Mouse (Mus musculus): ENCODE results near the gene Antxr2. TPM values are rescaled to one million over a fixed set of nuclear protein-coding genes. Genes with fewer than 3 reads are reported as not detected.

Antxr2 gene
- total and polyA plus RNA-seq, 3 experiments: 4.3 to 5.0 TPM; not detected in 1

DNA sequence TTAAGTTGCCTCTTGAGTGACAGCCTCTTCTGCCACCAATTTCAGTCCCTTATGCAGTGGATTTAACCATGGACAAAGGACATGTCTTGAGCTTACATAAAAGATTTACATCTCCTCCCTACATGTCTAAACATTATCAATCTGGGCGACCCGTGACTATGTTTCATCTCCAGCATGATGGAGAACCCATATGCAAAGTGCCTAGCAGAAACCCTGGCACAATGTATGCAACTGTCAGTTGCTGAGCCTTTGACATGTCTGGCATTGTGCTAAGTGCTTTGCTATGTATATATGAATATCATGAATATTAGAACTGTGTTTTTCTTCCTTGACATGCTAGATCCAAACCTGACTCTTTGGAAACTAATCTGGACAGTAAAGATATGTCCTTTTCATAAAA is 4.9 kb downstream of the Antxr2 start:
- TF ChIP-seq EP300 (IDR thresholded peaks at IDR 0.05; ENCODE audit: low read depth in 1 of 2, low read length in 2 of 2): no peak
- TF ChIP-seq MAFK (IDR thresholded peaks at IDR 0.05; ENCODE audit: borderline replicate concordance, low read depth, low read length): no peak

DNA sequence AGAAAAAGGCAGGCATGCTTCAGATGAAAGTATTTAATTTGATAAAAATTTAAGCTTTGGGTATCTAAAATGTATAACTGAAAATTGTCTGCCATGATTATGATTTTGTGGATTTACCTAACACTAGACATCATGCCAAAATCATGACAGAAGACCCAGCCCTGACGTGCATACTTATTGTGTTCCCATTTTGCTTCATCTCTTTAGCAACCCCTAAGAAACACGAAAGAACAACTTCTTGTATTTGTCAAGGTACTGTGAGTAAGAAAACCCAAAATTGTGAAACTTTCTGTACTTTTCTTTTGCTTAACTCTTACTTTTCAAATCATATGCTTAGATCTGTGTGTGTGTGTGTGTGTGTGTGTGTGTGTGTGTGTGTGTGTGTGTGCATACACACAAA is 6.3 kb downstream of the Antxr2 start:
- Histone ChIP-seq H3K4me3 (ENCODE audit: control insufficient read depth in 1 of 2, insufficient read depth in 1 of 2, low read depth in 2 of 2, low read length in 2 of 2) (no peak overlapping the region), H3K9me3 (replicated peaks; ENCODE audit: insufficient read depth, low read length) (no peaks in the 10 kb centered on the region), H3K9ac (ENCODE audit: control insufficient read depth, low read depth, low read length, poor library complexity, severe bottlenecking) (no peak overlapping the region), H3K4me1 (ENCODE audit: control insufficient read depth in 1 of 2, insufficient read depth in 2 of 2, low read length in 2 of 2) (peaks cover 12 to 14% of the 10 kb centered on the region in 2 experiments), H3K79me2 (ENCODE audit: control insufficient read depth, insufficient read depth, low read length, poor library complexity) (0 out of 2 replicates have a peak, but pooled peaks cover 2% of the 10 kb centered on the region), H3K36me3 (ENCODE audit: control insufficient read depth in 1 of 2, insufficient read depth in 2 of 2, low read length in 2 of 2) (peaks cover 0 to 22% of the 10 kb centered on the region in 2 experiments; a peak in 2 of 4 replicates), H3K27ac (ENCODE audit: control insufficient read depth, low read depth, low read length) (no peak overlapping the region), H3K27me3 (ENCODE audit: control insufficient read depth in 1 of 2, insufficient read depth in 2 of 2, low read length in 2 of 2) (no peaks in the 10 kb centered on the region)
- DNase-seq (ENCODE audit: low read depth, low spot score): no peak
- no peak for TF ChIP-seq ZMIZ1 (IDR thresholded peaks at IDR 0.05; ENCODE audit: low read depth, low read length)
- no peak for TF ChIP-seq MYB (IDR thresholded peaks at IDR 0.05; ENCODE audit: low read depth, low read length)
- no peak for TF ChIP-seq MAZ (IDR thresholded peaks at IDR 0.05; ENCODE audit: low read depth, low read length)
- no peak for TF ChIP-seq CTCF (IDR thresholded peaks at IDR 0.05 in 2 of 3, conservative IDR thresholded peaks at IDR 0.05 in 1 of 3; ENCODE audit: control insufficient read depth in 1 of 3, insufficient read depth in 1 of 3, low read depth in 2 of 3, low read length in 3 of 3, poor library complexity in 1 of 3, severe bottlenecking in 1 of 3)
- TF ChIP-seq BHLHE40 (IDR thresholded peaks at IDR 0.05; ENCODE audit: borderline replicate concordance, low read depth, low read length): no peak
- no peak for TF ChIP-seq KAT2A (conservative IDR thresholded peaks at IDR 0.05; ENCODE audit: low read depth, low read length)
- TF ChIP-seq TCF12 (IDR thresholded peaks at IDR 0.05; ENCODE audit: low read depth, low read length): no peak
- no peak for TF ChIP-seq TAL1 (IDR thresholded peaks at IDR 0.05; ENCODE audit: low read length)
- no peak for TF ChIP-seq MAFK (IDR thresholded peaks at IDR 0.05; ENCODE audit: borderline replicate concordance, low read depth, low read length)
- TF ChIP-seq GATA1 (IDR thresholded peaks at IDR 0.05; ENCODE audit: low read depth, low read length): no peak
- no peak for TF ChIP-seq POLR2A (IDR thresholded peaks at IDR 0.05; ENCODE audit: control insufficient read depth in 1 of 2, insufficient read depth in 1 of 2, low read depth in 1 of 2, low read length in 2 of 2, poor library complexity in 1 of 2)
- TF ChIP-seq RAD21 (IDR thresholded peaks at IDR 0.05; ENCODE audit: low read depth, low read length): no peak
- TF ChIP-seq ETS1 (IDR thresholded peaks at IDR 0.05; ENCODE audit: low read depth, low read length): no peak
- TF ChIP-seq E2F4 (IDR thresholded peaks at IDR 0.05; ENCODE audit: borderline replicate concordance, low read depth, low read length): no peak

More for the DNA sequence above, 4.9 kb downstream of the Antxr2 start:
- Histone ChIP-seq H3K27ac (ENCODE audit: control insufficient read depth, low read depth, low read length) (no peak overlapping the region), H3K79me2 (ENCODE audit: control insufficient read depth, insufficient read depth, low read length, poor library complexity) (peaks cover 7% of the 10 kb centered on the region), H3K4me3 (ENCODE audit: control insufficient read depth in 1 of 2, insufficient read depth in 1 of 2, low read depth in 2 of 2, low read length in 2 of 2) (no peak overlapping the region), H3K9ac (ENCODE audit: control insufficient read depth, low read depth, low read length, poor library complexity, severe bottlenecking) (no peak overlapping the region), H3K4me1 (ENCODE audit: control insufficient read depth in 1 of 2, insufficient read depth in 2 of 2, low read length in 2 of 2) (peaks cover 12 to 14% of the 10 kb centered on the region in 2 experiments), H3K9me3 (replicated peaks; ENCODE audit: insufficient read depth, low read length) (no peaks in the 10 kb centered on the region), H3K36me3 (ENCODE audit: control insufficient read depth in 1 of 2, insufficient read depth in 2 of 2, low read length in 2 of 2) (peaks cover 0 to 22% of the 10 kb centered on the region in 2 experiments; a peak in 2 of 4 replicates), H3K27me3 (ENCODE audit: control insufficient read depth in 1 of 2, insufficient read depth in 2 of 2, low read length in 2 of 2) (no peaks in the 10 kb centered on the region)
- no peak for DNase-seq (ENCODE audit: low read depth, low spot score)

DNA sequence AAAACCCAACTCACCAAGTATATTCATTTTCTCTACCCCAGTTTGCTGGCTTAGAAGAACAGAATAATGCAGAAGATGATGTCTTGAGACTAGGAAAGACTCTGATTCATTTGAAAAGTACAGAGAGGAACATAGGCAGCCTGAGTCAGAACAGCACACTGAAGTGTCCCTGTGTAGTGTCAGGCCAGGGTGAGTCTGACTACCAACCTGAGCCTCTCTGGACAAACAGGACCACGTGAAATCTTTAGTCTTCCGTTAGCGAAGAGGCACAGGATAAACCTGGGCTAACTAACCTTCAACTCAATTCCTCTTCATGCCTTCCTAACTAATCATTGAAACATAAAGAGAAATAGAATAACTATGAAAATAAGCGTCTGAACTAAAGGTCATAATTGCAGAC is 9.3 kb downstream of the Antxr2 start:
- H3K4me1 ChIP-seq (ENCODE audit: control insufficient read depth in 1 of 2, insufficient read depth in 2 of 2, low read length in 2 of 2): peaks cover 4 to 7% of the 10 kb centered on the region in 2 experiments
- no peaks in the 10 kb centered on the region for H3K79me2 ChIP-seq (ENCODE audit: control insufficient read depth, insufficient read depth, low read length, poor library complexity)
- no peak overlapping the region for H3K27ac ChIP-seq (ENCODE audit: control insufficient read depth, low read depth, low read length)
- no peaks in the 10 kb centered on the region for H3K9me3 ChIP-seq (replicated peaks; ENCODE audit: insufficient read depth, low read length)
- no peak overlapping the region for H3K4me3 ChIP-seq (ENCODE audit: control insufficient read depth in 1 of 2, insufficient read depth in 1 of 2, low read depth in 2 of 2, low read length in 2 of 2)
- DNase-seq (ENCODE audit: low read depth, low spot score): no peak
- no peaks in the 10 kb centered on the region for H3K27me3 ChIP-seq (ENCODE audit: control insufficient read depth in 1 of 2, insufficient read depth in 2 of 2, low read length in 2 of 2)
- no peak overlapping the region for H3K9ac ChIP-seq (ENCODE audit: control insufficient read depth, low read depth, low read length, poor library complexity, severe bottlenecking)
- peaks cover 0 to 10% of the 10 kb centered on the region in 2 experiments; a peak in 2 of 4 replicates for H3K36me3 ChIP-seq (ENCODE audit: control insufficient read depth in 1 of 2, insufficient read depth in 2 of 2, low read length in 2 of 2)
- TF ChIP-seq NRF1 (IDR thresholded peaks at IDR 0.05; ENCODE audit: insufficient read depth, low read depth, low read length, poor library complexity, severe bottlenecking): no peak
- no peak for TF ChIP-seq GABPA (IDR thresholded peaks at IDR 0.05; ENCODE audit: low read depth, low read length)
- no peak for TF ChIP-seq HCFC1 (IDR thresholded peaks at IDR 0.05; ENCODE audit: low read depth, low read length)
- no peak for TF ChIP-seq SMC3 (IDR thresholded peaks at IDR 0.05; ENCODE audit: low read depth, low read length)
- no peak for TF ChIP-seq ZKSCAN1 (IDR thresholded peaks at IDR 0.05; ENCODE audit: low read depth, low read length)
- TF ChIP-seq JUND (IDR thresholded peaks at IDR 0.05; ENCODE audit: low read depth, low read length): no peak
- TF ChIP-seq MAZ (IDR thresholded peaks at IDR 0.05; ENCODE audit: low read depth, low read length): no peak
- no peak for TF ChIP-seq ZC3H11A (IDR thresholded peaks at IDR 0.05; ENCODE audit: low read depth, low read length)
- no peak for TF ChIP-seq KAT2A (conservative IDR thresholded peaks at IDR 0.05; ENCODE audit: low read depth, low read length)
- no peak for TF ChIP-seq ELF1 (IDR thresholded peaks at IDR 0.05; ENCODE audit: low read depth, low read length)
- no peak for TF ChIP-seq MYB (IDR thresholded peaks at IDR 0.05; ENCODE audit: low read depth, low read length)
- TF ChIP-seq MAFK (IDR thresholded peaks at IDR 0.05; ENCODE audit: borderline replicate concordance, low read depth, low read length): no peak
- no peak for TF ChIP-seq CHD2 (IDR thresholded peaks at IDR 0.05; ENCODE audit: low read length)
- TF ChIP-seq CTCF (IDR thresholded peaks at IDR 0.05 in 2 of 3, conservative IDR thresholded peaks at IDR 0.05 in 1 of 3; ENCODE audit: control insufficient read depth in 1 of 3, insufficient read depth in 1 of 3, low read depth in 2 of 3, low read length in 3 of 3, poor library complexity in 1 of 3, severe bottlenecking in 1 of 3): no peak
- no peak for TF ChIP-seq MYC (IDR thresholded peaks at IDR 0.05; ENCODE audit: low read depth, low read length)
